Mouse (Mus musculus) urinary bladder, postnatal 25 days (tissue): ENCODE measurements around the gene Rpl36.

Experiments used
- DNase-seq: peaks from one replicate; pipeline ENCODE4 v3.0.0; 2022; ENCODE audit warnings: low spot score

The Rpl36 gene

GRCm38 (mm10) chr17:56613236-56613844 lies at the start of gene Rpl36:
TSS of gene Rpl36 (plus strand) at chr17:56613416.
- DNase-seq = peak; percentile 96

- DNase-seq = no peak
These were observed 46.9 kb upstream of the Rpl36 start for GRCm38 (mm10) chr17:56566293-56566692.

- DNase-seq = no peak
These were observed 46.3 kb upstream of the Rpl36 start for GRCm38 (mm10) chr17:56566918-56567317.

- no peak for DNase-seq
These were observed 45.8 kb upstream of the Rpl36 start for GRCm38 (mm10) chr17:56567370-56567769.

GRCm38 (mm10) chr17:56570287-56570686 lies 42.9 kb upstream of the Rpl36 start:
- no peak for DNase-seq

GRCm38 (mm10) chr17:56572154-56572553 lies 41.1 kb upstream of the Rpl36 start:
- no peak for DNase-seq

GRCm38 (mm10) chr17:56572939-56573338 lies 40.3 kb upstream of the Rpl36 start:
- no peak for DNase-seq

- no peak for DNase-seq
These were observed 30.1 kb upstream of the Rpl36 start for GRCm38 (mm10) chr17:56583071-56583470.

GRCm38 (mm10) chr17:56583611-56584256 lies 29.5 kb upstream of the Rpl36 start:
- DNase-seq = peak; percentile 23

GRCm38 (mm10) chr17:56584257-56585130 lies 28.7 kb upstream of the Rpl36 start, which contains the start of the genes Safb2 and Safb:
TSS of gene Safb2 (minus strand) at chr17:56584585.
TSS of gene Safb (plus strand) at chr17:56584825.
- peak; percentile 99 for DNase-seq

GRCm38 (mm10) chr17:56585171-56585821 lies 27.9 kb upstream of the Rpl36 start:
- peak; percentile 54 for DNase-seq

- DNase-seq = no peak
These were observed 25.4 kb upstream of the Rpl36 start for GRCm38 (mm10) chr17:56587773-56588172.

- no peak for DNase-seq
These were observed 24.3 kb upstream of the Rpl36 start for GRCm38 (mm10) chr17:56588921-56589320.

GRCm38 (mm10) chr17:56592553-56592952 lies 20.7 kb upstream of the Rpl36 start:
- DNase-seq = no peak

GRCm38 (mm10) chr17:56593527-56594271 lies 19.5 kb upstream of the Rpl36 start:
- DNase-seq = no peak

GRCm38 (mm10) chr17:56603186-56604069 lies 9.8 kb upstream of the Rpl36 start:
- no peak for DNase-seq

- no peak for DNase-seq
These were observed 9.2 kb upstream of the Rpl36 start for GRCm38 (mm10) chr17:56604070-56604380.

- no peak for DNase-seq
These were observed 8.8 kb upstream of the Rpl36 start for GRCm38 (mm10) chr17:56604422-56604821.

GRCm38 (mm10) chr17:56605431-56605830 lies 7.8 kb upstream of the Rpl36 start:
- DNase-seq = no peak

GRCm38 (mm10) chr17:56607521-56608062 lies 5.6 kb upstream of the Rpl36 start:
- DNase-seq = no peak
